22 mouse cellular contexts compared by ENCODE assay signal in genomic region chr5:121116941-121117340, GRCm38 (mm10).
DNase-seq lines count a peak whose midpoint lies in the region; ATAC-seq lines count a peak whose summit lies in the region.
"Had no signal": no experiment of that assay in that cellular context is flagged by ENCODE, and none has a peak within 500 bp of the region (broad histone marks: within the 10 kb centered on the region; RNA-seq: fewer than 3 reads in every experiment).

No protein-coding gene starts in this region.

- H3K36me3 ChIP-seq in forebrain, embryonic 12.5 days (replicated peaks): no peaks in the 10 kb centered on the region
- no peaks in the 10 kb centered on the region for H3K36me3 ChIP-seq in forebrain, embryonic 10.5 days (replicated peaks)
- no peaks in the 10 kb centered on the region for H3K36me3 ChIP-seq in neural tube, embryonic 13.5 days
- H3K36me3 ChIP-seq in midbrain, embryonic 14.5 days (ENCODE audit: control insufficient read depth, insufficient read depth, low read length): no peaks in the 10 kb centered on the region
- H3K36me3 ChIP-seq: embryonic facial prominence, embryonic 15.5 days; limb, embryonic 10.5 days had no signal

- no peaks in the 10 kb centered on the region for H3K27me3 ChIP-seq in forebrain, embryonic 12.5 days
- H3K27me3 ChIP-seq in forebrain, embryonic 10.5 days (ENCODE audit: poor library complexity, severe bottlenecking): no peaks in the 10 kb centered on the region
- H3K27me3 ChIP-seq in neural tube, embryonic 13.5 days: no peaks in the 10 kb centered on the region
- H3K27me3 ChIP-seq in midbrain, embryonic 14.5 days (ENCODE audit: control insufficient read depth, insufficient read depth, low read length): no peaks in the 10 kb centered on the region
- H3K27me3 ChIP-seq: embryonic facial prominence, embryonic 15.5 days had no signal

- no peak overlapping the region for H3K9ac ChIP-seq in forebrain, embryonic 12.5 days
- H3K9ac ChIP-seq in neural tube, embryonic 13.5 days: no peak overlapping the region
- H3K9ac ChIP-seq in midbrain, embryonic 14.5 days (replicated peaks; ENCODE audit: low read length): no peak overlapping the region
- H3K9ac ChIP-seq: embryonic facial prominence, embryonic 15.5 days; liver, postnatal 0 days had no signal

- peak overlapping the region; percentile 88 for H3K27ac ChIP-seq in forebrain, embryonic 12.5 days
- no peak overlapping the region for H3K27ac ChIP-seq in forebrain, embryonic 10.5 days
- peak overlapping the region; percentile 92 for H3K27ac ChIP-seq in neural tube, embryonic 13.5 days (replicated peaks)
- peak overlapping the region; percentile 93 for H3K27ac ChIP-seq in midbrain, embryonic 14.5 days (replicated peaks; ENCODE audit: low read depth, low read length)
- H3K27ac ChIP-seq: embryonic facial prominence, embryonic 15.5 days; limb, embryonic 10.5 days had no signal

- H3K4me3 ChIP-seq in forebrain, embryonic 12.5 days (replicated peaks): no peak overlapping the region
- no peak overlapping the region for H3K4me3 ChIP-seq in forebrain, embryonic 10.5 days
- no peak overlapping the region for H3K4me3 ChIP-seq in neural tube, embryonic 13.5 days
- no peak overlapping the region for H3K4me3 ChIP-seq in midbrain, embryonic 14.5 days (replicated peaks; ENCODE audit: low read depth, low read length)
- H3K4me3 ChIP-seq: embryonic facial prominence, embryonic 15.5 days; limb, embryonic 10.5 days; myocyte had no signal

- no peak for ATAC-seq in forebrain, embryonic 12.5 days (ENCODE audit: low FRiP score)
- no peak for ATAC-seq in neural tube, embryonic 13.5 days (ENCODE audit: low read depth)
- ATAC-seq in midbrain, embryonic 14.5 days (ENCODE audit: low FRiP score, low TSS enrichment): no peak
- ATAC-seq: activated CD4-positive, CD25-positive, alpha-beta regulatory T cell, adult 4 months; CD4-positive, CD25-positive, alpha-beta regulatory T cell, adult 4 months; liver, postnatal 0 days had no signal

- H3K4me1 ChIP-seq in forebrain, embryonic 12.5 days: peaks cover 40% of the 10 kb centered on the region
- peaks cover 33% of the 10 kb centered on the region for H3K4me1 ChIP-seq in forebrain, embryonic 10.5 days
- peaks cover 36% of the 10 kb centered on the region for H3K4me1 ChIP-seq in neural tube, embryonic 13.5 days (replicated peaks)
- peaks cover 45% of the 10 kb centered on the region for H3K4me1 ChIP-seq in midbrain, embryonic 14.5 days (ENCODE audit: control insufficient read depth, insufficient read depth, low read length)
- H3K4me1 ChIP-seq: embryonic facial prominence, embryonic 15.5 days had no signal

- WGBS in forebrain, embryonic 12.5 days: 61% methylated on average over 3 of the region's 3 CpGs
- WGBS in forebrain, embryonic 10.5 days: 83% methylated on average over 3 of the region's 3 CpGs
- 73% methylated on average over 3 of the region's 3 CpGs for WGBS in neural tube, embryonic 13.5 days
- WGBS in midbrain, embryonic 14.5 days: 79% methylated on average over 3 of the region's 3 CpGs

- H3K9me3 ChIP-seq in forebrain, embryonic 12.5 days: no peaks in the 10 kb centered on the region
- H3K9me3 ChIP-seq in forebrain, embryonic 10.5 days: no peaks in the 10 kb centered on the region
- no peaks in the 10 kb centered on the region for H3K9me3 ChIP-seq in neural tube, embryonic 13.5 days
- H3K9me3 ChIP-seq in midbrain, embryonic 14.5 days (ENCODE audit: control insufficient read depth, low read length): no peaks in the 10 kb centered on the region
- H3K9me3 ChIP-seq: embryonic facial prominence, embryonic 15.5 days; limb, embryonic 10.5 days had no signal

- no peak overlapping the region for H3K4me2 ChIP-seq in forebrain, embryonic 12.5 days
- H3K4me2 ChIP-seq in neural tube, embryonic 13.5 days: no peak overlapping the region
- H3K4me2 ChIP-seq in midbrain, embryonic 14.5 days (ENCODE audit: low read length): no peak overlapping the region
- H3K4me2 ChIP-seq: embryonic facial prominence, embryonic 15.5 days; heart, embryonic 11.5 days had no signal

- DNase-seq in forebrain, embryonic 10.5 days (ENCODE audit: extremely low spot score, low spot score): no peak
- no peak for DNase-seq in neural tube, embryonic 10.5 days (ENCODE audit: extremely low spot score, low spot score)
- DNase-seq in midbrain, embryonic 14.5 days: no peak
- DNase-seq in spleen, adult 18-20 months: no peak
- no peak for DNase-seq in gastrocnemius, postnatal 4 days (ENCODE audit: low spot score in 2 of 2)
- DNase-seq: adrenal gland, postnatal 25 days; cerebellum, adult 11-12 months; cerebellum, postnatal 36 days; heart, postnatal 10 days; kidney, adult 2 months; kidney, postnatal 10 days; liver, postnatal 0 days; lung, postnatal 10 days; retina, postnatal 1 day had no signal
